Mouse (Mus musculus) ES-E14 (cell line): ENCODE measurements around the gene Pwp2. TPM values are rescaled to one million over a fixed set of nuclear protein-coding genes. Genes with fewer than 3 reads are reported as not detected.
"Not testable (repeated sequence)": the region's sequence is repeated elsewhere in the genome, so short reads cannot be mapped to it uniquely, and the experiment has no call there.

Experiments used
- DNase-seq: peaks from one replicate; pipeline ENCODE4 v3.0.0-alpha.2; 2013; ENCODE audit warnings: low read depth, low spot score
- H3K27ac ChIP-seq: 2 replicates; pipeline ENCODE4 v1.5.1; 2012; ENCODE audit warnings: low read depth, mild to moderate bottlenecking, low read length, moderate library complexity, mixed read lengths; ENCODE audit not compliant: poor library complexity, insufficient read depth, severe bottlenecking
- H3K36me3 ChIP-seq: 2 replicates; pipeline ENCODE4 v1.6.1; 2012; ENCODE audit warnings: mild to moderate bottlenecking, low read length, moderate library complexity, mixed read lengths; ENCODE audit not compliant: control insufficient read depth, poor library complexity, insufficient read depth, severe bottlenecking
- H3K4me1 ChIP-seq, 2 experiments: fragments of 150-350 bp in 1 of 2; sonication (generic) in 1 of 2; 2 replicates each; pipeline ENCODE4 v1.6.1; 2012; ENCODE audit warnings: low read length in 2 of 2, mild to moderate bottlenecking in 1 of 2, mixed read lengths in 1 of 2; ENCODE audit not compliant: control insufficient read depth in 2 of 2, insufficient read depth in 2 of 2, poor library complexity in 1 of 2
- H3K4me3 ChIP-seq, 2 experiments: fragments of 150-350 bp in 1 of 2; sonication (generic) in 1 of 2; 2 replicates each; pipeline ENCODE4 v1.5.1; 2012; ENCODE audit warnings: low read length in 2 of 2, low read depth in 1 of 2, mild to moderate bottlenecking in 1 of 2, mixed read lengths in 1 of 2; ENCODE audit not compliant: insufficient read depth in 1 of 2, poor library complexity in 1 of 2, severe bottlenecking in 1 of 2
- H3K9ac ChIP-seq: 2 replicates; pipeline ENCODE4 v1.6.1; 2012; ENCODE audit warnings: low read depth, mild to moderate bottlenecking, low read length, mixed read lengths; ENCODE audit not compliant: poor library complexity, insufficient read depth, severe bottlenecking
- H3K9me3 ChIP-seq: fragments of 150-350 bp; sonication (generic); 2 replicates; pipeline ENCODE4 v1.6.1; 2012; ENCODE audit warnings: low read depth, mild to moderate bottlenecking, low read length; ENCODE audit not compliant: control insufficient read depth, insufficient read depth
- CHD2 ChIP-seq: IDR thresholded peaks from 2 replicates; pipeline ENCODE4 v1.6.1; 2014; ENCODE audit warnings: mild to moderate bottlenecking, low read depth, low read length, inconsistent platforms
- HCFC1 ChIP-seq: IDR thresholded peaks from 2 replicates; pipeline ENCODE4 v1.6.1; 2012; ENCODE audit warnings: low read length, inconsistent platforms, borderline replicate concordance; ENCODE audit not compliant: insufficient read depth
- MAFK ChIP-seq: IDR thresholded peaks from 2 replicates; pipeline ENCODE4 v1.6.1; 2014; ENCODE audit warnings: mild to moderate bottlenecking, low read depth, low read length, inconsistent platforms; ENCODE audit not compliant: insufficient read depth
- ZC3H11A ChIP-seq: IDR thresholded peaks from 2 replicates; pipeline ENCODE4 v1.6.1; 2012; ENCODE audit warnings: low read depth, mild to moderate bottlenecking, inconsistent platforms, low read length, borderline replicate concordance
- ZNF384 ChIP-seq: IDR thresholded peaks from 2 replicates; pipeline ENCODE4 v1.6.1; 2012; ENCODE audit warnings: low read depth, low read length, inconsistent platforms
- in situ Hi-C, 2 experiments: fragments of 600-800 bp; cut with MboI; formaldehyde crosslinking; loops; one replicate each; pipeline ENCODE4 v1.15.1; 2025; ENCODE audit warnings: low sequenced_read_pairs in 2 of 2, inconsistent platforms in 1 of 2; ENCODE audit not compliant: unreplicated experiment in 2 of 2
- total RNA-seq: library from RNA; depleted of rRNA; stranded (reverse); fragments of 300-350 nt; gene quantifications from 2 replicates; pipeline ENCODE4 v1.2.3, GENCODE M21; 2012

Pwp2 gene
- total RNA-seq, 1 experiment, result 60.9 TPM

DNA sequence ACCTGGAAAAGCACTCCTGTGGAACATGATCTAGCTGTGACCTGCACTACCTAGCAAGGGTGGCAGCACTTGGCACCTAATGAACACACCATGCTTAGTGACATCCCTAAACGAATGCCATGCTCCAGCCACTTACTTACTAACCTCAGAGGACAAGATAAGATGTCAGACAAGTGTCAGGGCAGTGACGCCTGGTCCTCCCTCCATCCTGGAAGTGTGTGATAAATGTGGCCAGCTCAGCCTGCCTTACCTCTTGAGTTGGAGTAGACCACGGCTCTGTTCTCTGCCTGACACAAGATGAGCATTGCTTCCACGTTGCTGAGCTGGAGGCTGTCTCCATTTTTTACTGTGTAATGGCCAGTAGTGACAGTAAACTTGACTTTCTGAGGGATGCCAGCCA, 16.2 kb upstream of the Pwp2 start:
- Histone ChIP-seq H3K27ac (no peak overlapping the region), H3K36me3 (peaks cover 60% of the 10 kb centered on the region), H3K9ac (no peak overlapping the region), H3K4me3 (no peak overlapping the region), H3K9me3 (no peaks in the 10 kb centered on the region), H3K4me1 (no peaks in the 10 kb centered on the region)
- DNase-seq, result no peak
- no peak for TF ChIP-seq CHD2
- TF ChIP-seq ZNF384, result no peak
- no peak for TF ChIP-seq MAFK
- no peak for TF ChIP-seq ZC3H11A
- no peak for TF ChIP-seq HCFC1
- in situ Hi-C loops, result no loop called here

DNA sequence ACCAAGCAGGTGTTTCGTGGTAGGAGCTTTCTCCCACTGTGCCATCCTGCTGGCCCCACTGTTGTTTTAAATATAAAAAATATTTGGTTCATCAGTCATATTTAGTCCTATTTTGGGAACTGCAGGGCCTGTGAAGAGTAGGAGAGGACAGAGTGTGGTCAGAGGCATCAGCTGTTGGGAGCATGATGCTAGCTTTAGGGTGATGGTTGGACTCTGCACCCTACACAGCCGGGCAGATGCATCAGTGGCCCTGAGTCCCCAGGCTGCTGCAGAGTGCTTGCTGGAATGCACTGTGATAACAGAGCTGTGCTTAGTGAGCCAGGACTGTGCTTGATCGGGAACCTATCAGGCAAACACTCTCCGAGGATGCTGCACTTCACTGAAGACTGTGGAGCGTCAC, 8.0 kb upstream of the Pwp2 start:
- Histone ChIP-seq H3K36me3 (peaks cover 47% of the 10 kb centered on the region), H3K4me3 (no peak overlapping the region), H3K4me1 (no peaks in the 10 kb centered on the region), H3K9me3 (no peaks in the 10 kb centered on the region), H3K27ac (no peak overlapping the region), H3K9ac (no peak overlapping the region)
- TF ChIP-seq MAFK, result no peak
- TF ChIP-seq ZNF384, result no peak
- TF ChIP-seq ZC3H11A, result no peak
- TF ChIP-seq HCFC1, result no peak
- TF ChIP-seq CHD2, result no peak
- DNase-seq, result no peak
- in situ Hi-C loops, result no loop called here

DNA sequence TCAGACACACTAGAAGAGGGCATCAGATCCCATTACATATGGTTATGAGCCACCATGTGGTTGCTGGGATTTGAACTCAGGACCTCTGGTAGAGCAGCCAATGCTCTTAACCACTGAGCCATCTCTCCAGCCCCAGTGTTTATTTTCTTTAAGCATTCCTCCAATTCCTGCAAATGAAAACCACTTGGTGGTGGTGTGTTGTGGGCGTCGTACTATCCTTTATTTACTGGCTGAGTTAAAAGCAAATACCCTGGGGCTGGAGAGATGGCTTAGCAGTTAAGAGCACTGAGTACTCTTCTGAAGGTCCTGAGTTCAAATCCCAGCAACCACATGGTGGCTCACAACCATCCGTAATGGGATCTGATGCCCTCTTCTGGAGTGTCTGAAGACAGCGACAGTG, 1.1 kb upstream of the Pwp2 start:
- in situ Hi-C loops, H3K4me3 ChIP-seq, DNase-seq, H3K9ac ChIP-seq, H3K9me3 ChIP-seq, H3K4me1 ChIP-seq, H3K27ac ChIP-seq: not testable (repeated sequence)
- peaks cover 50% of the 10 kb centered on the region for H3K36me3 ChIP-seq

DNA sequence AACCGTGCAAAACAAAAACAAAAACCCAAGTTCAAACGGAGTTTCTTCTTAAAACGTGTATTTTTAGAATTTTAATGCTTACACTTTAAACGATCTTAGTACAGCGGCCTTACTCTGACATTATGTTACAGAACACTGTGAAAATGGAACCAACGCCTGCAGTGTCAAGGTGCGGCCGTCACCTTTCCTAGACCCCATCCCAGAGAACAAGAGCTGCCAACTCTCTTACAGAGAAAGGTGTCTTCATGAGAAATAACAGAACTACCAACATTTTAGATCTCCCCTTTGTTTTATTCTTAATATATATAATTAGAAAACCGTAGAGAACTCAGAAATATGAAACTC, 404 bp upstream of the Pwp2 start:
- Histone ChIP-seq H3K9me3 (no peaks in the 10 kb centered on the region), H3K9ac (peak overlapping the region; percentile 40; the same call in 1 of the 2 replicates), H3K27ac (no peak overlapping the region), H3K4me1 (peaks cover 5 to 6% of the 10 kb centered on the region in 2 experiments; a peak in 3 of 4 replicates), H3K4me3 (peak overlapping the region; percentile 37 to 95; a peak in 3 of 4 replicates), H3K36me3 (peaks cover 51% of the 10 kb centered on the region)
- in situ Hi-C loops, result no loop called here
- TF ChIP-seq ZC3H11A (no peak), MAFK (no peak), ZNF384 (no peak), CHD2 (no peak), HCFC1 (no peak)
- DNase-seq, result no peak

DNA sequence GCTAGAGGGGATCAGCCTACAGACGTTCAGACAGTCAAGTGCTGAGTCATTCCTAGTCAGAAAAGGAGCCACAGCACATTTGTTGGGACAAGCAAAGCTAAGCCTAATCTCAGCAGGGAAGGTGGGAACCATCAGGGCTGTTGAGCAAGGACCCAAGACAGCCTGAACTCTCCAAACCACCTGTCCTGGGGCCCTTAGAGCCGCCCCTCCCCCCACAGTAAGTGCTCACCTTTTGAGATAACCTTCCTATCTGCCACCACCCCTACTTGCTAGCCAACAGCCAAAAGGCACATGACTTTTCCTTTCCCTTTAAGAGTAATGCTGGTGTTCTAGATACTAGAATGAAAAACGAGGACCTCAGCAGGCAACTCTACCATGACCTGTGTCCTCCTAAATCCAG, 1.4 kb downstream of the Pwp2 start:
- Histone ChIP-seq H3K4me3 (no peak overlapping the region), H3K9ac (no peak overlapping the region; the same call in 1 of the 2 replicates), H3K27ac (no peak overlapping the region), H3K4me1 (peaks cover 5 to 6% of the 10 kb centered on the region in 2 experiments; a peak in 3 of 4 replicates), H3K9me3 (no peaks in the 10 kb centered on the region), H3K36me3 (peaks cover 57% of the 10 kb centered on the region)
- DNase-seq, result no peak
- in situ Hi-C loops, result no loop called here
- no peak for TF ChIP-seq CHD2
- TF ChIP-seq MAFK, result 0 out of 2 replicates have a peak, but pooled peaks have one; percentile 17
